Mouse (Mus musculus): Measurements from ENCODE around the gene Mzt1.

GRCm38 (mm10) chr14:99022346-99023086 lies 23.4 kb downstream of the Mzt1 start:
- TF ChIP-seq EP300 (IDR thresholded peaks at IDR 0.05; ENCODE audit: insufficient read depth, low read depth, low read length) (no peak), POLR2A (IDR thresholded peaks at IDR 0.05; ENCODE audit: insufficient read depth, low read length) (no peak)
